Mouse (Mus musculus) CH12.LX (cell line): ENCODE results near the gene Lancl1. TPM values are rescaled to one million over a fixed set of nuclear protein-coding genes. Genes with fewer than 3 reads are reported as not detected.

Experiments used
- DNase-seq: peaks from one replicate; pipeline ENCODE4 v3.0.0-alpha.2; 2013; ENCODE audit errors: extremely low read depth
- H3K27ac ChIP-seq: 2 replicates; pipeline ENCODE4 v1.5.1; 2012; ENCODE audit warnings: low read depth, mild to moderate bottlenecking, control low read depth, moderate library complexity; ENCODE audit not compliant: insufficient read depth
- H3K27me3 ChIP-seq: replicated peaks from 2 replicates; pipeline ENCODE3; 2012; ENCODE audit warnings: inconsistent platforms
- H3K36me3 ChIP-seq, 2 experiments: replicated peaks in 1 of 2; 2 replicates each; pipeline versions ENCODE3 to v1.6.1; 2012; ENCODE audit warnings: inconsistent platforms in 1 of 2, low read length in 1 of 2, mild to moderate bottlenecking in 1 of 2, mixed read lengths in 1 of 2, moderate library complexity in 1 of 2; ENCODE audit not compliant: control insufficient read depth in 1 of 2, insufficient read depth in 1 of 2
- H3K4me1 ChIP-seq, 2 experiments: 2 replicates each; pipeline ENCODE4 v1.6.1; 2012; ENCODE audit warnings: inconsistent platforms in 1 of 2, moderate library complexity in 1 of 2; ENCODE audit not compliant: insufficient read depth in 2 of 2, control insufficient read depth in 1 of 2
- H3K4me2 ChIP-seq: 2 replicates; pipeline ENCODE4 v1.6.1; 2012; ENCODE audit warnings: low read depth, mild to moderate bottlenecking, control low read depth; ENCODE audit not compliant: poor library complexity, insufficient read depth, severe bottlenecking
- H3K4me3 ChIP-seq, 3 experiments: fragments of 150-350 bp in 1 of 3; sonication (generic) in 1 of 3; replicated peaks in 1 of 3; 2 replicates each; pipeline versions ENCODE3 to v1.5.1; 2011 to 2012; ENCODE audit warnings: low read depth in 2 of 3, low read length in 2 of 3, mild to moderate bottlenecking in 2 of 3, moderate library complexity in 2 of 3, control low read depth in 1 of 3, improper control_type of control experiment in 1 of 3, inconsistent platforms in 1 of 3, mixed read lengths in 1 of 3; ENCODE audit not compliant: poor library complexity in 1 of 3
- H3K79me2 ChIP-seq: replicated peaks from 2 replicates; pipeline ENCODE4 v1.6.1; 2012; ENCODE audit warnings: mild to moderate bottlenecking, moderate library complexity; ENCODE audit not compliant: control insufficient read depth, poor library complexity, insufficient read depth, severe bottlenecking; ENCODE audit errors: extremely low read depth
- H3K9ac ChIP-seq: 2 replicates; pipeline ENCODE4 v1.6.1; 2012; ENCODE audit warnings: low read depth, mild to moderate bottlenecking, control low read depth, moderate library complexity; ENCODE audit not compliant: insufficient read depth
- H3K9me3 ChIP-seq: replicated peaks from 2 replicates; pipeline ENCODE3; 2012; ENCODE audit warnings: low read length, inconsistent platforms, mixed read lengths
- CHD2 ChIP-seq: IDR thresholded peaks from 2 replicates; pipeline ENCODE4 v1.6.1; 2011; ENCODE audit warnings: low read length, improper control_type of control experiment
- ELF1 ChIP-seq: IDR thresholded peaks from 2 replicates; pipeline ENCODE4 v1.6.1; 2014; ENCODE audit warnings: low read depth, mild to moderate bottlenecking, inconsistent platforms, low read length, improper control_type of control experiment
- ETS1 ChIP-seq: conservative IDR thresholded peaks from 2 replicates; pipeline ENCODE4 v1.6.1; 2012; ENCODE audit warnings: low read depth, mild to moderate bottlenecking, inconsistent platforms, low read length, improper control_type of control experiment, moderate library complexity
- GABPA ChIP-seq: IDR thresholded peaks from 2 replicates; pipeline ENCODE4 v1.6.1; 2012; ENCODE audit warnings: low read depth, low read length, improper control_type of control experiment, inconsistent platforms; ENCODE audit not compliant: insufficient replicate concordance
- IRF4 ChIP-seq: IDR thresholded peaks from 2 replicates; pipeline ENCODE4 v1.6.1; 2014; ENCODE audit warnings: low read depth, mild to moderate bottlenecking, inconsistent platforms, low read length, improper control_type of control experiment
- JUN ChIP-seq: IDR thresholded peaks from 2 replicates; pipeline ENCODE4 v1.6.1; 2011; ENCODE audit warnings: low read depth, mild to moderate bottlenecking, low read length, improper control_type of control experiment, moderate library complexity; ENCODE audit not compliant: insufficient read depth
- MAX ChIP-seq: IDR thresholded peaks from 2 replicates; pipeline ENCODE4 v1.6.1; 2011; ENCODE audit warnings: low read length, improper control_type of control experiment
- MAZ ChIP-seq: IDR thresholded peaks from 2 replicates; pipeline ENCODE4 v1.6.1; 2012; ENCODE audit warnings: low read depth, mild to moderate bottlenecking, inconsistent platforms, low read length, improper control_type of control experiment, moderate library complexity
- MYC ChIP-seq: IDR thresholded peaks from 2 replicates; pipeline ENCODE4 v1.6.1; 2011; ENCODE audit warnings: low read depth, mild to moderate bottlenecking, improper control_type of control experiment, low read length
- NELFE ChIP-seq: IDR thresholded peaks from 2 replicates; pipeline ENCODE4 v1.6.1; 2011; ENCODE audit warnings: low read depth, low read length, improper control_type of control experiment
- POLR2AphosphoS2 ChIP-seq: IDR thresholded peaks from 2 replicates; pipeline ENCODE4 v1.6.1; 2011; ENCODE audit warnings: low read depth, low read length, improper control_type of control experiment
- RAD21 ChIP-seq: IDR thresholded peaks from 2 replicates; pipeline ENCODE4 v1.6.1; 2011; ENCODE audit warnings: low read depth, mild to moderate bottlenecking, low read length, improper control_type of control experiment, moderate library complexity
- ZMIZ1 ChIP-seq: IDR thresholded peaks from 2 replicates; pipeline ENCODE4 v1.6.1; 2012; ENCODE audit warnings: low read depth, mild to moderate bottlenecking, inconsistent platforms, low read length, improper control_type of control experiment
- ZNF384 ChIP-seq: IDR thresholded peaks from 2 replicates; pipeline ENCODE4 v1.6.1; 2012; ENCODE audit warnings: low read depth, low read length, improper control_type of control experiment, inconsistent platforms
- dilution Hi-C: fragments of 300-500 bp; cut with MboI; formaldehyde crosslinking; loops from 2 replicates; pipeline ENCODE4 v1.14.3; 2020; ENCODE audit warnings: low sequenced_read_pairs; ENCODE audit not compliant: extremely low pct_unique_long_range_greater_than_20kb, extremely low pct_ligation_motif_present
- in situ Hi-C: fragments of 300-500 bp; cut with MboI; formaldehyde crosslinking; loops from 3 replicates; pipeline ENCODE4 v1.14.3; 2019; ENCODE audit warnings: low sequenced_read_pairs, low pct_ligation_motif_present, low pct_unique_long_range_greater_than_20kb, mixed read lengths
- polyA plus RNA-seq: library from polyadenylated mRNA; unstranded; fragments of >175 nt; gene quantifications from 2 replicates; pipeline ENCODE4 v1.2.1, GENCODE M21; 2012; ENCODE audit warnings: low read depth; ENCODE audit not compliant: insufficient read length
- total RNA-seq, 2 experiments: library from RNA; depleted of rRNA; stranded (reverse); fragments of 300-350 nt in 1 of 2; fragments of >200 nt in 1 of 2; gene quantifications; 2 replicates each; pipeline ENCODE4 v1.2.3; 2012 to 2014

Gene Lancl1
- total and polyA plus RNA-seq, 3 experiments = 35.8 to 55.4 (median 52.8) TPM

- Histone ChIP-seq H3K9ac (no peak overlapping the region), H3K36me3 (peaks cover 43 to 79% of the 10 kb centered on the region in 2 experiments)
Measured at GRCm38 (mm10) chr1:67026927-67027511, 11.7 kb downstream of the Lancl1 start.

GRCm38 (mm10) chr1:67026142-67026541 is 12.5 kb downstream of the Lancl1 start:
- Histone ChIP-seq H3K27ac (no peak overlapping the region), H3K79me2 (no peaks in the 10 kb centered on the region), H3K9ac (no peak overlapping the region), H3K27me3 (no peaks in the 10 kb centered on the region), H3K9me3 (no peaks in the 10 kb centered on the region), H3K4me2 (no peak overlapping the region), H3K4me1 (0 out of 4 replicates have a peak, but pooled peaks cover 0 to 4% of the 10 kb centered on the region in 2 experiments), H3K4me3 (no peak overlapping the region), H3K36me3 (peaks cover 38 to 78% of the 10 kb centered on the region in 2 experiments)
- TF ChIP-seq JUN = no peak
- no peak for TF ChIP-seq ETS1
- TF ChIP-seq MYC = no peak
- no peak for TF ChIP-seq ZNF384
- no peak for DNase-seq
- in situ Hi-C loops = no loop called here
- dilution Hi-C loops = no loop called here

More at GRCm38 (mm10) chr1:67026927-67027511, 11.7 kb downstream of the Lancl1 start:
- Histone ChIP-seq H3K27me3 (no peaks in the 10 kb centered on the region), H3K9me3 (no peaks in the 10 kb centered on the region), H3K4me1 (0 out of 4 replicates have a peak, but pooled peaks cover 0 to 4% of the 10 kb centered on the region in 2 experiments), H3K4me2 (no peak overlapping the region), H3K4me3 (no peak overlapping the region), H3K27ac (no peak overlapping the region), H3K79me2 (no peaks in the 10 kb centered on the region)
- in situ Hi-C loops = no loop called here
- DNase-seq = no peak
- no peak for TF ChIP-seq ZMIZ1
- no peak for TF ChIP-seq MYC
- no peak for TF ChIP-seq MAZ
- no peak for TF ChIP-seq RAD21
- TF ChIP-seq IRF4 = no peak
- dilution Hi-C loops = no loop called here

- in situ Hi-C loops (no loop called here), dilution Hi-C loops (no loop called here)
- no peak overlapping the region for H3K4me2 ChIP-seq
- H3K36me3 ChIP-seq = peaks cover 30 to 73% of the 10 kb centered on the region in 2 experiments
- H3K27ac ChIP-seq = no peak overlapping the region
- H3K9me3 ChIP-seq = no peaks in the 10 kb centered on the region
- DNase-seq = no peak
- H3K9ac ChIP-seq = no peak overlapping the region
- no peaks in the 10 kb centered on the region for H3K79me2 ChIP-seq
- TF ChIP-seq POLR2AphosphoS2 (no peak), MAX (no peak), GABPA (no peak), CHD2 (no peak), ELF1 (no peak), NELFE (no peak)
- no peak overlapping the region for H3K4me3 ChIP-seq
- H3K4me1 ChIP-seq = 0 out of 4 replicates have a peak, but pooled peaks cover 0 to 4% of the 10 kb centered on the region in 2 experiments
- H3K27me3 ChIP-seq = no peaks in the 10 kb centered on the region
Measured at GRCm38 (mm10) chr1:67022767-67023166, 15.9 kb downstream of the Lancl1 start.
